9 mouse cellular contexts compared by ENCODE assay signal in the genomic region with DNA sequence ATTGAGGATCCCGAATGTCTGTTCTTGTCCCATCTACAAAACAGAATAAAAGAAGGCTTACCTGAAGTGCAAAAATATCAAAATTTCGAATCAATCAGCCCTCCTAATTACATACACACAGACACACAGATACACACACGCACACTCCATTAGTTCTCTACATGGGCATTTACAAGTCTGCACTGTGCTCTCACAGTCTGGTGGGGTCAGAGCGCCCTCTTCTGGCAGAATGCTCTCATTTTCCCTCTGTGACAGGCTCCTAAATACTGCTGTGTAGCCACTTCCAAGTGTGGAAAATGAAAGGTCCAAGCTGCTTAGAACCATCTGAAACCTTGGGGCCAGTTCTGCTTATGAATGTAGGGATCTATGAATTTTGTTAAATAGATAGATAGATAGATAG.
A peak's percentile ranks its signal among the peaks of the same experiment; 100 is the strongest.
DNase-seq lines count a peak whose midpoint lies in the region; ATAC-seq lines count a peak whose summit lies in the region.
"Had no signal": no experiment of that assay in that cellular context is flagged by ENCODE, and none has a peak within 500 bp of the region (broad histone marks: within the 10 kb centered on the region; RNA-seq: fewer than 3 reads in every experiment).

No protein-coding gene starts in this region.

- H3K4me3 ChIP-seq in forebrain, embryonic 13.5 days, result no peak overlapping the region
- no peak overlapping the region for H3K4me3 ChIP-seq in hindbrain, embryonic 11.5 days (ENCODE audit: low read depth, low read length)
- no peak overlapping the region for H3K4me3 ChIP-seq in lung, embryonic 16.5 days (ENCODE audit: low read length)
- H3K4me3 ChIP-seq: megakaryocyte, embryonic 14.5 days had no signal

- no peaks in the 10 kb centered on the region for H3K4me1 ChIP-seq in forebrain, embryonic 13.5 days
- H3K4me1 ChIP-seq in hindbrain, embryonic 11.5 days (replicated peaks; ENCODE audit: control insufficient read depth, insufficient read depth, low read length), result no peaks in the 10 kb centered on the region
- no peaks in the 10 kb centered on the region for H3K4me1 ChIP-seq in lung, embryonic 16.5 days (replicated peaks; ENCODE audit: control insufficient read depth, insufficient read depth, low read length)
- H3K4me1 ChIP-seq: megakaryocyte, embryonic 14.5 days had no signal

- no peak overlapping the region for H3K4me2 ChIP-seq in forebrain, embryonic 13.5 days
- no peak overlapping the region for H3K4me2 ChIP-seq in hindbrain, embryonic 11.5 days (replicated peaks; ENCODE audit: low read depth, low read length)
- no peak overlapping the region for H3K4me2 ChIP-seq in lung, embryonic 16.5 days (ENCODE audit: low read depth, low read length)

- DNase-seq in ES-CJ7 (ENCODE audit: low read depth, low spot score), result peak; percentile 82
- peak; percentile 73 for DNase-seq in c-Kit-positive CD71-negative TER-119-negative erythroid progenitor cells, embryonic 14.5 days (ENCODE audit: low read depth)
- peak; percentile 91 for DNase-seq in hindbrain, embryonic 11.5 days (ENCODE audit: low spot score)
- DNase-seq in layer of hippocampus, adult 9-10 months (ENCODE audit: low spot score), result peak; percentile 79
- peak; percentile 95 for DNase-seq in retina, embryonic 14.5 days (ENCODE audit: low spot score)
- DNase-seq in thymus, postnatal 4 days, result peak; percentile 87

- H3K36me3 ChIP-seq in forebrain, embryonic 13.5 days (ENCODE audit: poor library complexity, severe bottlenecking), result 0 out of 2 replicates have a peak, but pooled peaks cover 6% of the 10 kb centered on the region
- no peaks in the 10 kb centered on the region for H3K36me3 ChIP-seq in hindbrain, embryonic 11.5 days (ENCODE audit: control insufficient read depth, insufficient read depth, low read length)
- H3K36me3 ChIP-seq in lung, embryonic 16.5 days (ENCODE audit: control insufficient read depth, insufficient read depth, low read length), result no peaks in the 10 kb centered on the region

- no peaks in the 10 kb centered on the region; the same call in 1 of the 2 replicates for H3K27me3 ChIP-seq in forebrain, embryonic 13.5 days
- no peaks in the 10 kb centered on the region for H3K27me3 ChIP-seq in hindbrain, embryonic 11.5 days (ENCODE audit: control insufficient read depth, insufficient read depth, low read length)
- H3K27me3 ChIP-seq in lung, embryonic 16.5 days (ENCODE audit: control insufficient read depth, insufficient read depth, low read depth, low read length), result no peaks in the 10 kb centered on the region
- H3K27me3 ChIP-seq: megakaryocyte, embryonic 14.5 days had no signal

- no peaks in the 10 kb centered on the region for H3K9me3 ChIP-seq in forebrain, embryonic 13.5 days (replicated peaks)
- H3K9me3 ChIP-seq in hindbrain, embryonic 11.5 days (ENCODE audit: control insufficient read depth, low read length), result no peaks in the 10 kb centered on the region
- H3K9me3 ChIP-seq in lung, embryonic 16.5 days (ENCODE audit: control insufficient read depth, low read length), result no peaks in the 10 kb centered on the region
- H3K9me3 ChIP-seq: megakaryocyte, embryonic 14.5 days had no signal

- WGBS in forebrain, embryonic 13.5 days, result 29% methylated on average over 4 of the region's 4 CpGs
- WGBS in hindbrain, embryonic 11.5 days, result 37% methylated on average over 4 of the region's 4 CpGs
- 30% methylated on average over 4 of the region's 4 CpGs for WGBS in lung, embryonic 16.5 days

- peak; percentile 95 for ATAC-seq in forebrain, embryonic 13.5 days
- no peak for ATAC-seq in hindbrain, embryonic 11.5 days (ENCODE audit: low FRiP score)
- peak; percentile 76; the same call in 1 of the 2 replicates for ATAC-seq in lung, embryonic 16.5 days (ENCODE audit: low read depth)

- no peak overlapping the region for H3K9ac ChIP-seq in forebrain, embryonic 13.5 days
- H3K9ac ChIP-seq in hindbrain, embryonic 11.5 days (ENCODE audit: low read depth, low read length), result no peak overlapping the region
- H3K9ac ChIP-seq in lung, embryonic 16.5 days (ENCODE audit: low read length), result no peak overlapping the region

- H3K27ac ChIP-seq in forebrain, embryonic 13.5 days, result no peak overlapping the region
- no peak overlapping the region for H3K27ac ChIP-seq in hindbrain, embryonic 11.5 days (ENCODE audit: low read depth, low read length)
- H3K27ac ChIP-seq in lung, embryonic 16.5 days (ENCODE audit: low read length), result no peak overlapping the region
